9 mouse cellular contexts compared by ENCODE assay signal in genomic region chr1:63614594-63614993, GRCm38 (mm10). TPM values are rescaled to one million over a fixed set of nuclear protein-coding genes. Genes with fewer than 3 reads are reported as not detected.
DNase-seq lines count a peak whose midpoint lies in the region; ATAC-seq and TF ChIP-seq lines count a peak whose summit lies in the region.
"Had no signal": no experiment of that assay in that cellular context is flagged by ENCODE, and none has a peak within 500 bp of the region (broad histone marks: within the 10 kb centered on the region; RNA-seq: fewer than 3 reads in every experiment).

No protein-coding gene starts in this region.

- TF ChIP-seq CTCF in kidney, postnatal 0 days (IDR thresholded peaks at IDR 0.05; ENCODE audit: low read depth), result no peak

- no peaks in the 10 kb centered on the region for H3K9me3 ChIP-seq in kidney, postnatal 0 days (replicated peaks; ENCODE audit: low read length)
- H3K9me3 ChIP-seq in kidney, embryonic 15.5 days (replicated peaks), result no peaks in the 10 kb centered on the region
- H3K9me3 ChIP-seq in forebrain, embryonic 12.5 days, result no peaks in the 10 kb centered on the region
- H3K9me3 ChIP-seq: limb, embryonic 12.5 days had no signal

- no peak overlapping the region for H3K4me3 ChIP-seq in kidney, postnatal 0 days (replicated peaks; ENCODE audit: low read depth, low read length)
- H3K4me3 ChIP-seq in kidney, embryonic 15.5 days (replicated peaks), result no peak overlapping the region
- H3K4me3 ChIP-seq in forebrain, embryonic 12.5 days (replicated peaks), result 0 out of 2 replicates have a peak overlapping the region, but pooled peaks have one; percentile 8
- H3K4me3 ChIP-seq: limb, embryonic 12.5 days had no signal

- intact Hi-C loops in heart, postnatal 25 days (cut with DNase I), result no loop called here

- no peaks in the 10 kb centered on the region for H3K36me3 ChIP-seq in kidney, postnatal 0 days (ENCODE audit: insufficient read depth, low read length)
- no peaks in the 10 kb centered on the region for H3K36me3 ChIP-seq in kidney, embryonic 15.5 days
- H3K36me3 ChIP-seq in forebrain, embryonic 12.5 days (replicated peaks), result no peaks in the 10 kb centered on the region
- H3K36me3 ChIP-seq: limb, embryonic 12.5 days had no signal

- no peak for ATAC-seq in kidney, postnatal 0 days (replicated peaks; ENCODE audit: low FRiP score, low read depth)
- ATAC-seq in kidney, embryonic 15.5 days (replicated peaks; ENCODE audit: low FRiP score), result no peak
- ATAC-seq in forebrain, embryonic 12.5 days (ENCODE audit: low FRiP score), result no peak
- no peak for ATAC-seq in granulocyte monocyte progenitor cell, adult 5-6 weeks (replicated peaks; ENCODE audit: poor library complexity, severe bottlenecking)

- H3K4me2 ChIP-seq in kidney, postnatal 0 days (ENCODE audit: low read length), result no peak overlapping the region
- H3K4me2 ChIP-seq in kidney, embryonic 15.5 days, result no peak overlapping the region
- peak overlapping the region; percentile 43 for H3K4me2 ChIP-seq in forebrain, embryonic 12.5 days
- H3K4me2 ChIP-seq: limb, embryonic 12.5 days had no signal

- no peak overlapping the region for H3K9ac ChIP-seq in kidney, postnatal 0 days (ENCODE audit: low read depth, low read length)
- H3K9ac ChIP-seq in kidney, embryonic 15.5 days, result no peak overlapping the region
- H3K9ac ChIP-seq in forebrain, embryonic 12.5 days, result no peak overlapping the region
- H3K9ac ChIP-seq: limb, embryonic 12.5 days had no signal

- H3K4me1 ChIP-seq in kidney, postnatal 0 days (replicated peaks; ENCODE audit: insufficient read depth, low read length), result no peaks in the 10 kb centered on the region
- H3K4me1 ChIP-seq in kidney, embryonic 15.5 days, result 0 out of 2 replicates have a peak, but pooled peaks cover 4% of the 10 kb centered on the region
- peaks cover 7% of the 10 kb centered on the region for H3K4me1 ChIP-seq in forebrain, embryonic 12.5 days

- peak; percentile 76 for DNase-seq in kidney, postnatal 0 days (ENCODE audit: low spot score)
- peak; percentile 31 for DNase-seq in WW6 (ENCODE audit: low read depth, low spot score)
- peak; percentile 60 for DNase-seq in lung, postnatal 14 days
- DNase-seq in thymus, postnatal 0 days (ENCODE audit: low spot score), result peak; percentile 10
- DNase-seq in heart, postnatal 25 days (ENCODE audit: low spot score), result no peak

- 3% methylated on average over 11 of the region's 11 CpGs for WGBS in kidney, postnatal 0 days
- WGBS in kidney, embryonic 15.5 days, result 1% methylated on average over 11 of the region's 11 CpGs
- WGBS in forebrain, embryonic 12.5 days, result 1% methylated on average over 11 of the region's 11 CpGs

- H3K27me3 ChIP-seq in kidney, postnatal 0 days (ENCODE audit: insufficient read depth, low read length), result no peaks in the 10 kb centered on the region
- peaks cover 8% of the 10 kb centered on the region; the same call in 1 of the 2 replicates for H3K27me3 ChIP-seq in kidney, embryonic 15.5 days
- peaks cover 8% of the 10 kb centered on the region for H3K27me3 ChIP-seq in forebrain, embryonic 12.5 days

- H3K27ac ChIP-seq in kidney, postnatal 0 days, result no peak overlapping the region
- H3K27ac ChIP-seq in kidney, embryonic 15.5 days, result no peak overlapping the region
- no peak overlapping the region for H3K27ac ChIP-seq in forebrain, embryonic 12.5 days
- H3K27ac ChIP-seq: limb, embryonic 12.5 days had no signal

RNA-seq across cellular contexts. Expression of gene Gm39653, which starts 1.2 kb away (rescaled TPM):
- not detected in 2 replicates for polyA plus RNA-seq in kidney, postnatal 0 days (2015; fragmentation: Nextera tagmentation; extraction: Ambion mirVana)
- polyA plus RNA-seq in kidney, embryonic 15.5 days (2015; fragmentation: Nextera tagmentation; extraction: Ambion mirVana), result not detected in 2 replicates
- not detected in 2 replicates for polyA plus RNA-seq in forebrain, embryonic 12.5 days (2016; fragmentation: Nextera tagmentation; extraction: Ambion mirVana)
- not detected in 2 replicates for polyA plus RNA-seq in thymus, postnatal 0 days (2015; fragmentation: Nextera tagmentation; extraction: Ambion mirVana)
- total RNA-seq in granulocyte monocyte progenitor cell, adult 5-6 weeks (2014; fragmentation: Nextera tagmentation), result not detected in 2 replicates
- not detected in 2 replicates for total RNA-seq in granulocyte monocyte progenitor cell, adult 5-6 weeks (2017)
- not detected for total RNA-seq in heart, postnatal 25 days (2021)
- polyA plus RNA-seq: limb, embryonic 12.5 days had no signal
